8 mouse cellular contexts compared by ENCODE assay signal in genomic region chr11:108342781-108343768, GRCm38 (mm10). TPM values are rescaled to one million over a fixed set of nuclear protein-coding genes. Genes with fewer than 3 reads are reported as not detected.
DNase-seq lines count a peak whose midpoint lies in the region; ATAC-seq and TF ChIP-seq lines count a peak whose summit lies in the region.

Gene Apoh, plus strand, starts transcription at chr11:108343354.

- no peaks in the 10 kb centered on the region for H3K9me3 ChIP-seq in ES-Bruce4 (replicated peaks; ENCODE audit: control insufficient read depth, insufficient read depth, low read length, poor library complexity, severe bottlenecking)
- no peaks in the 10 kb centered on the region for H3K9me3 ChIP-seq in forebrain, embryonic 11.5 days (ENCODE audit: control insufficient read depth, low read length)
- no peaks in the 10 kb centered on the region for H3K9me3 ChIP-seq in lung, embryonic 15.5 days

- WGBS in forebrain, embryonic 11.5 days, result under 1% methylated on average over 74 of the region's 75 CpGs
- under 1% methylated on average over 74 of the region's 75 CpGs for WGBS in lung, embryonic 15.5 days

- H3K9ac ChIP-seq in ES-Bruce4 (ENCODE audit: low read depth, poor library complexity, severe bottlenecking), result peak within 1 kb of the TSS; percentile 88
- H3K9ac ChIP-seq in forebrain, embryonic 11.5 days (ENCODE audit: low read length), result peak within 1 kb of the TSS; percentile 85
- H3K9ac ChIP-seq in lung, embryonic 15.5 days, result peak within 1 kb of the TSS; percentile 59

- no peak within 1 kb of the TSS for H3K27ac ChIP-seq in ES-Bruce4 (ENCODE audit: insufficient read depth, low read length)
- peak within 1 kb of the TSS; percentile 53; the same call in 1 of the 2 replicates for H3K27ac ChIP-seq in forebrain, embryonic 11.5 days (ENCODE audit: low read depth, low read length)
- H3K27ac ChIP-seq in lung, embryonic 15.5 days, result peak within 1 kb of the TSS; percentile 84

- TF ChIP-seq POLR2A in ES-Bruce4 (IDR thresholded peaks at IDR 0.05; ENCODE audit: insufficient read depth, low read length), result no peak
- no peak for TF ChIP-seq POLR2A in brain, embryonic 14.5 days (IDR thresholded peaks at IDR 0.05; ENCODE audit: borderline replicate concordance, extremely low read depth, insufficient read depth, insufficient read length, poor library complexity, severe bottlenecking)

- TF ChIP-seq EP300 in ES-Bruce4 (IDR thresholded peaks at IDR 0.05; ENCODE audit: insufficient read depth, low read depth, low read length), result no peak

- intact Hi-C loops in heart, postnatal 10 days (cut with DNase I), result loop anchor here (5.0 kb wide), 2 partner anchors 86 to 126 kb away; no protein-coding TSS in a partner anchor

- peak; percentile 31 for ATAC-seq in forebrain, embryonic 11.5 days (replicated peaks; ENCODE audit: low FRiP score)
- 0 out of 2 replicates have a peak, but pooled peaks have one; percentile 6 for ATAC-seq in lung, embryonic 15.5 days (ENCODE audit: borderline replicate concordance, extremely low read depth, low FRiP score, low TSS enrichment)

- no peak for TF ChIP-seq CTCF in ES-Bruce4 (IDR thresholded peaks at IDR 0.05; ENCODE audit: low read depth, low read length)
- 0 out of 2 replicates have a peak, but pooled peaks have one; percentile 2 for TF ChIP-seq CTCF in brain, embryonic 14.5 days (IDR thresholded peaks at IDR 0.05; ENCODE audit: borderline replicate concordance, extremely low read depth, insufficient read depth, insufficient read length)

- DNase-seq in brain, embryonic 14.5 days (ENCODE audit: low read depth), result peak; percentile 48
- peak; percentile 76 for DNase-seq in forebrain, embryonic 11.5 days (ENCODE audit: low spot score)
- peak; percentile 83 to 86 for DNase-seq in heart, postnatal 10 days
- peak; percentile 61 to 73 for DNase-seq in kidney, postnatal 36 days
- peak; percentile 21 for DNase-seq in ovary, postnatal 10 days (ENCODE audit: low spot score)
- peak; percentile 59 for DNase-seq in thymus, postnatal 25 days

- H3K4me1 ChIP-seq in ES-Bruce4 (ENCODE audit: control insufficient read depth, insufficient read depth, low read length), result no peaks in the 10 kb centered on the region
- H3K4me1 ChIP-seq in forebrain, embryonic 11.5 days (replicated peaks; ENCODE audit: control insufficient read depth, insufficient read depth, low read length), result peaks cover 9% of the 10 kb centered on the region
- H3K4me1 ChIP-seq in lung, embryonic 15.5 days, result peaks cover 9% of the 10 kb centered on the region

- H3K4me2 ChIP-seq in forebrain, embryonic 11.5 days (ENCODE audit: low read depth, low read length, severe bottlenecking), result peak within 1 kb of the TSS; percentile 100
- peak within 1 kb of the TSS; percentile 90 for H3K4me2 ChIP-seq in lung, embryonic 15.5 days

- no peaks in the 10 kb centered on the region for H3K36me3 ChIP-seq in ES-Bruce4 (ENCODE audit: control insufficient read depth, insufficient read depth, low read length, poor library complexity, severe bottlenecking)
- no peaks in the 10 kb centered on the region for H3K36me3 ChIP-seq in forebrain, embryonic 11.5 days (ENCODE audit: control insufficient read depth, insufficient read depth, low read length)
- H3K36me3 ChIP-seq in lung, embryonic 15.5 days, result no peaks in the 10 kb centered on the region

- peak within 1 kb of the TSS; percentile 89 for H3K4me3 ChIP-seq in ES-Bruce4 (ENCODE audit: low read depth, low read length)
- peak within 1 kb of the TSS; percentile 70 for H3K4me3 ChIP-seq in forebrain, embryonic 11.5 days (ENCODE audit: low read depth, low read length)
- peak within 1 kb of the TSS; percentile 75 for H3K4me3 ChIP-seq in lung, embryonic 15.5 days

- peaks cover 4% of the 10 kb centered on the region; the same call in 1 of the 2 replicates for H3K27me3 ChIP-seq in ES-Bruce4 (ENCODE audit: control insufficient read depth, insufficient read depth, low read length, poor library complexity, severe bottlenecking)
- H3K27me3 ChIP-seq in forebrain, embryonic 11.5 days (ENCODE audit: control insufficient read depth, insufficient read depth, low read length), result peaks cover 10% of the 10 kb centered on the region
- no peaks in the 10 kb centered on the region for H3K27me3 ChIP-seq in lung, embryonic 15.5 days

RNA-seq across cellular contexts. Expression of gene Apoh, which starts in this region (rescaled TPM):
- not detected in 2 replicates for polyA plus RNA-seq in ES-Bruce4 (2011; ENCODE audit: insufficient read depth, insufficient read length, low read depth, missing spikeins)
- polyA plus RNA-seq in brain, embryonic 14.5 days (2012; rRNA removed), result 0.08 and 0.19 TPM in 2 replicates
- not detected in 2 replicates for polyA plus RNA-seq in forebrain, embryonic 11.5 days (2014; fragmentation: Nextera tagmentation; extraction: Ambion mirVana)
- under 1 TPM in 1 of 2 experiments, not detected in 1; 0.22 TPM for total RNA-seq in heart, postnatal 10 days (2021)
- 0.45 and 3.7 TPM in 2 replicates for polyA plus RNA-seq in lung, embryonic 15.5 days (2015; fragmentation: Nextera tagmentation; extraction: Ambion mirVana)

Comparison
In these comparisons a context has a peak if more than half of its experiments do, and no peak if none do; other contexts are left out.
1. Peak in DNase-seq in brain, embryonic 14.5 days; RNA of the gene not detected or under 1 TPM.
2. Peak in DNase-seq, ATAC-seq, H3K4me3 ChIP-seq, H3K27ac ChIP-seq, H3K9ac ChIP-seq and H3K4me2 ChIP-seq in forebrain, embryonic 11.5 days; RNA of the gene not detected or under 1 TPM.
3. Peak in DNase-seq in heart, postnatal 10 days; RNA of the gene not detected or under 1 TPM.
4. DNase-seq: peak in every context shown above with its lines; median percentile 84 in heart, postnatal 10 days; 76 in forebrain, embryonic 11.5 days; 67 in kidney, postnatal 36 days; 59 in thymus, postnatal 25 days; 48 in brain, embryonic 14.5 days; 21 in ovary, postnatal 10 days.